Comparison of ENCODE assay signal across 8 mouse cellular contexts in the genomic region with DNA sequence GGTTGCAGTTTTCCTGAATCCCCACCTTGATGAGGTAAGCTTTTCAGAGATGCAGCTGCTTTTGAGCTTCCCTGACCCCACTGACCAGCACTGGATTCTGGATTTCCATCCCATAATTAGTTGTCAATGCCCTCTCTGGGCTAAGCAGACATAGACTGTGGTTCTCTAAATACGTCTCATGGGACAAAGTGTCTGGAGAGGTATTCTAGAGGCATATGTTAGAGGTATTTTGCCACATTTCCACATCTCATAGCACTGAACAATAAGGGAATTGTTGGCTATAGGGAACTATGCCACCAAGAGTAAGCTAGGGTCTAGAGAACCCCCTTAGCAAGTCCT. TPM values are rescaled to one million over a fixed set of nuclear protein-coding genes. Genes with fewer than 3 reads are reported as not detected.
DNase-seq lines count a peak whose midpoint lies in the region; ATAC-seq and TF ChIP-seq lines count a peak whose summit lies in the region.

No protein-coding gene starts in this region.

- H3K9ac ChIP-seq in embryonic facial prominence, embryonic 15.5 days: no peak overlapping the region
- H3K9ac ChIP-seq in intestine, embryonic 16.5 days (ENCODE audit: low read depth, low read length): peak overlapping the region; percentile 64
- no peak overlapping the region for H3K9ac ChIP-seq in midbrain, postnatal 0 days (replicated peaks; ENCODE audit: low read length, poor library complexity, severe bottlenecking)

- no peak for DNase-seq in layer of hippocampus, adult 2 months (ENCODE audit: low spot score in 2 of 2)
- DNase-seq in layer of hippocampus, postnatal 36 days: no peak
- DNase-seq in midbrain, postnatal 0 days (ENCODE audit: low spot score): no peak
- no peak for DNase-seq in right cerebral cortex, postnatal 36 days (ENCODE audit: low spot score in 2 of 2)
- DNase-seq in urinary bladder, postnatal 4 days (ENCODE audit: low spot score in 2 of 2): no peak
- no peak for DNase-seq in cerebellum, adult 9-10 months

- no peaks in the 10 kb centered on the region for H3K4me1 ChIP-seq in embryonic facial prominence, embryonic 15.5 days
- no peaks in the 10 kb centered on the region; the same call in 1 of the 2 replicates for H3K4me1 ChIP-seq in intestine, embryonic 16.5 days (ENCODE audit: control insufficient read depth, insufficient read depth, low read length)
- H3K4me1 ChIP-seq in midbrain, postnatal 0 days (ENCODE audit: insufficient read depth, low read length): no peaks in the 10 kb centered on the region

- H3K9me3 ChIP-seq in embryonic facial prominence, embryonic 15.5 days (replicated peaks): no peaks in the 10 kb centered on the region
- no peaks in the 10 kb centered on the region for H3K9me3 ChIP-seq in intestine, embryonic 16.5 days (ENCODE audit: control insufficient read depth, low read length)
- no peaks in the 10 kb centered on the region for H3K9me3 ChIP-seq in midbrain, postnatal 0 days (ENCODE audit: low read length)

- H3K4me2 ChIP-seq in embryonic facial prominence, embryonic 15.5 days (replicated peaks): peak overlapping the region; percentile 44
- peak overlapping the region; percentile 52 for H3K4me2 ChIP-seq in intestine, embryonic 16.5 days (ENCODE audit: low read depth, low read length)
- H3K4me2 ChIP-seq in midbrain, postnatal 0 days (ENCODE audit: low read depth, low read length, poor library complexity, severe bottlenecking): peak overlapping the region; percentile 15

- H3K4me3 ChIP-seq in layer of hippocampus, adult 2 months: peak overlapping the region; percentile 52
- H3K4me3 ChIP-seq in embryonic facial prominence, embryonic 15.5 days (replicated peaks): peak overlapping the region; percentile 40
- H3K4me3 ChIP-seq in intestine, embryonic 16.5 days (ENCODE audit: low read length): peak overlapping the region; percentile 43
- H3K4me3 ChIP-seq in midbrain, postnatal 0 days (ENCODE audit: low read depth, low read length): no peak overlapping the region

- 39% methylated on average over 1 of the region's 1 CpGs for WGBS in embryonic facial prominence, embryonic 15.5 days
- WGBS in intestine, embryonic 16.5 days: 43% methylated on average over 1 of the region's 1 CpGs
- 56% methylated on average over 1 of the region's 1 CpGs for WGBS in midbrain, postnatal 0 days

- ATAC-seq in embryonic facial prominence, embryonic 15.5 days (ENCODE audit: insufficient number of reproducible peaks, low FRiP score, low TSS enrichment, low read depth): 0 out of 2 replicates have a peak, but pooled peaks have one; percentile 19
- peak; percentile 52 for ATAC-seq in intestine, embryonic 16.5 days
- ATAC-seq in midbrain, postnatal 0 days (ENCODE audit: low FRiP score): 0 out of 2 replicates have a peak, but pooled peaks have one; percentile 9

- TF ChIP-seq CTCF in layer of hippocampus, adult 2 months (conservative IDR thresholded peaks at IDR 0.05): no peak
- TF ChIP-seq CTCF in midbrain, postnatal 0 days (IDR thresholded peaks at IDR 0.05): no peak

- peak overlapping the region; percentile 89 for H3K27ac ChIP-seq in layer of hippocampus, adult 2 months
- H3K27ac ChIP-seq in embryonic facial prominence, embryonic 15.5 days (replicated peaks): no peak overlapping the region; the same call in 1 of the 2 replicates
- no peak overlapping the region for H3K27ac ChIP-seq in intestine, embryonic 16.5 days (ENCODE audit: low read length)
- H3K27ac ChIP-seq in midbrain, postnatal 0 days (ENCODE audit: low read depth, low read length): no peak overlapping the region

- H3K27me3 ChIP-seq in embryonic facial prominence, embryonic 15.5 days: no peaks in the 10 kb centered on the region
- no peaks in the 10 kb centered on the region for H3K27me3 ChIP-seq in intestine, embryonic 16.5 days (replicated peaks; ENCODE audit: control insufficient read depth, insufficient read depth, low read length)
- H3K27me3 ChIP-seq in midbrain, postnatal 0 days (ENCODE audit: insufficient read depth, low read length): no peaks in the 10 kb centered on the region

- no peaks in the 10 kb centered on the region for H3K36me3 ChIP-seq in embryonic facial prominence, embryonic 15.5 days
- no peaks in the 10 kb centered on the region for H3K36me3 ChIP-seq in intestine, embryonic 16.5 days (ENCODE audit: control insufficient read depth, insufficient read depth, low read length)
- H3K36me3 ChIP-seq in midbrain, postnatal 0 days (ENCODE audit: insufficient read depth, low read length): no peaks in the 10 kb centered on the region

RNA-seq across cellular contexts. Expression of gene Msl3l2, which starts 0.2 kb away (rescaled TPM):
- 10 to 100 TPM; 17.6 to 18.4 TPM for total RNA-seq in layer of hippocampus, adult 2 months (2021)
- total RNA-seq in layer of hippocampus, postnatal 36 days (2021): 10 to 100 TPM; 17.6 to 18.1 TPM
- polyA plus RNA-seq in embryonic facial prominence, embryonic 15.5 days (2015; fragmentation: Nextera tagmentation; extraction: Ambion mirVana): 7.0 and 9.1 TPM in 2 replicates
- 2.1 and 2.3 TPM in 2 replicates for polyA plus RNA-seq in intestine, embryonic 16.5 days (2015; fragmentation: Nextera tagmentation; extraction: Ambion mirVana)
- 12.6 and 14.4 TPM in 2 replicates for total RNA-seq in midbrain, postnatal 0 days (2014; rRNA removed)
- polyA plus RNA-seq in midbrain, postnatal 0 days (2015; fragmentation: Nextera tagmentation; extraction: Ambion mirVana): 12.4 and 12.9 TPM in 2 replicates
